Mouse (Mus musculus): Measurements from ENCODE around the gene Rpgrip1l.

DNA sequence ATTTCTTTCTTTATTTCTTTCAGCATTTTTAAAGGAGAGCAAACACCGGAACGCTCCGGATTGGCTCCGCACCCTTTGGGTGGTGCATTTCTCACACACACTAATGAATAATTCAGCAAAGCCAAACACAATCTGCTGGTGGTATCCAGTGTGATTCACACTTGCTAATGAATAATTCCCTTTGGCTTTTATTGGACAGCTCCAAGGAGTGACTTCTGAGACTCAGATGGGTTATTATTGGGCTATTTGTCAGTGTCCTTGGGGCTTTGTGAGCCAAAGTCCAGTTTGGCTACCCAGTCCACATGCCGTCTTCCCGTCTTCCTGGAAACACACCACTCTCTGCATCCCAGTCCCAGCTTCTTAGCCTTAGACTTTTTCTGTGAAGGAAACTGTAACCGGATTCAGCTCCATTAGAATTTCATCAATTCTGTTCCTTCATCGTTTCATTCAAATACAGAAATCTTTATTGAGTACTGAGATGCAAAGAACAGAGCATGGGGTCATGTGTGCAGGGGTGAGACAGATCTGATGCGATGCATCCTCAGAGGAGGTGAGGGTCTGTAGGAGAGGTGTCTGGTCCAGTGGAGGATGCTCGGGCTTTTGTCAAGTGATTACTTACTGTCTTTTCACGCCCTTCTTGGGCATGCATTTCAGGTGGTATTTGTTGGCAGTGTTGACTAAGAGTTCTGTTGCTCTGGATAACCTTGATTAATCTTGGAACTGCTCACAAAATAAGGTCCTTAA lies 43.1 kb upstream of the Rpgrip1l start:
- TF ChIP-seq CTCF (IDR thresholded peaks at IDR 0.05; ENCODE audit: low read depth, low read length) (no peak), EP300 (IDR thresholded peaks at IDR 0.05; ENCODE audit: insufficient read depth, low read depth, low read length) (no peak)

All from ES-Bruce4 (cell line).